Mouse (Mus musculus) thymus, adult 2 months (tissue): ENCODE results near the gene Apobec4.

ENCODE experiments used
- CTCF ChIP-seq: fragments of 200-500 bp; IDR thresholded peaks from 2 replicates; pipeline ENCODE4 v1.5.1; 2012; ENCODE audit warnings: mild to moderate bottlenecking, control low read depth, low read length, moderate library complexity, borderline replicate concordance; ENCODE audit not compliant: control insufficient read depth, poor library complexity, insufficient read depth; ENCODE audit errors: extremely low read depth
- POLR2A ChIP-seq: fragments of 200-500 bp; IDR thresholded peaks from 2 replicates; pipeline ENCODE4 v1.6.1; 2012; ENCODE audit warnings: mild to moderate bottlenecking, low read length, control low read depth, moderate library complexity; ENCODE audit not compliant: control insufficient read depth, poor library complexity, insufficient read depth; ENCODE audit errors: extremely low read depth

- TF ChIP-seq CTCF, result peak; percentile 84
- no peak for TF ChIP-seq POLR2A
Observed at GRCm38 (mm10) chr1:152779071-152779737, 28.9 kb downstream of the Apobec4 start.
